Mouse (Mus musculus) forebrain, embryonic 10.5 days (tissue): Measurements from ENCODE around the gene Bmp10. TPM values are rescaled to one million over a fixed set of nuclear protein-coding genes. Genes with fewer than 3 reads are reported as not detected.

ENCODE experiments used
- DNase-seq: peaks from one replicate; pipeline ENCODE4 v3.0.0-alpha.2; 2017; ENCODE audit warnings: low spot score; ENCODE audit errors: extremely low spot score
- H3K27ac ChIP-seq: fragments of 300-500 bp; sonication (generic); 2 replicates; pipeline ENCODE4 v1.5.1; 2016; ENCODE audit warnings: mild to moderate bottlenecking
- H3K27me3 ChIP-seq: fragments of 300-500 bp; sonication (generic); 2 replicates; pipeline ENCODE4 v1.6.1; 2016; ENCODE audit warnings: mild to moderate bottlenecking; ENCODE audit not compliant: poor library complexity, severe bottlenecking
- H3K36me3 ChIP-seq: fragments of 300-500 bp; sonication (generic); replicated peaks from 2 replicates; pipeline ENCODE4 v1.6.1; 2016; ENCODE audit warnings: mild to moderate bottlenecking, moderate library complexity
- H3K4me1 ChIP-seq: fragments of 300-500 bp; sonication (generic); 2 replicates; pipeline ENCODE4 v1.6.1; 2016
- H3K4me3 ChIP-seq: fragments of 300-500 bp; sonication (generic); 2 replicates; pipeline ENCODE4 v1.5.1; 2016; ENCODE audit warnings: mild to moderate bottlenecking, moderate library complexity
- H3K9me3 ChIP-seq: fragments of 300-500 bp; sonication (generic); 2 replicates; pipeline ENCODE4 v1.6.1; 2016; ENCODE audit warnings: mild to moderate bottlenecking, moderate library complexity
- WGBS: fragments of 180-500 bp; shearing (Covaris S2); methylation state at CpG from one replicate; pipeline ENCODE4 v1.1.7; 2016; 5-methylcytosine and 5-hydroxymethylcytosine counted together
- polyA plus RNA-seq: library from polyadenylated mRNA; unstranded; fragments of >200 nt; fragmentation: Nextera tagmentation; extraction: Ambion mirVana; gene quantifications from 2 replicates; pipeline ENCODE4 v1.2.1, GENCODE M21; 2016

The Bmp10 gene
- polyA plus RNA-seq, result not detected in 2 replicates

- WGBS, result 78% methylated on average over 7 of the region's 7 CpGs
- no peaks in the 10 kb centered on the region for H3K36me3 ChIP-seq
- H3K4me1 ChIP-seq, result peaks cover 21% of the 10 kb centered on the region
- no peak for DNase-seq
- no peaks in the 10 kb centered on the region for H3K9me3 ChIP-seq
- no peaks in the 10 kb centered on the region for H3K27me3 ChIP-seq
- no peak within 1 kb of the TSS for H3K4me3 ChIP-seq
- H3K27ac ChIP-seq, result no peak within 1 kb of the TSS
Measured at GRCm38 (mm10) chr6:87428487-87429044, at the start of gene Bmp10. Gene Bmp10, plus strand, starts transcription at chr6:87428994.

- 8% methylated on average over 24 of the region's 24 CpGs for WGBS
- Histone ChIP-seq H3K27me3 (peaks cover 48% of the 10 kb centered on the region), H3K36me3 (no peaks in the 10 kb centered on the region), H3K27ac (no peak overlapping the region), H3K9me3 (no peaks in the 10 kb centered on the region), H3K4me1 (peaks cover 18% of the 10 kb centered on the region), H3K4me3 (peak overlapping the region; percentile 46)
- DNase-seq, result no peak
Measured at GRCm38 (mm10) chr6:87383926-87384691, 44.7 kb upstream of the Bmp10 start.

GRCm38 (mm10) chr6:87384761-87385160, 44.0 kb upstream of the Bmp10 start:
- Histone ChIP-seq H3K4me1 (peaks cover 24% of the 10 kb centered on the region), H3K4me3 (no peak overlapping the region), H3K9me3 (no peaks in the 10 kb centered on the region), H3K27ac (no peak overlapping the region), H3K27me3 (peaks cover 48% of the 10 kb centered on the region), H3K36me3 (no peaks in the 10 kb centered on the region)
- 60% methylated on average over 6 of the region's 6 CpGs for WGBS
- no peak for DNase-seq

GRCm38 (mm10) chr6:87386203-87386602, 42.6 kb upstream of the Bmp10 start:
- H3K4me1 ChIP-seq, result peaks cover 25% of the 10 kb centered on the region
- no peaks in the 10 kb centered on the region for H3K9me3 ChIP-seq
- H3K27me3 ChIP-seq, result peaks cover 48% of the 10 kb centered on the region
- DNase-seq, result peak; percentile 58
- H3K4me3 ChIP-seq, result no peak overlapping the region
- 20% methylated on average over 7 of the region's 7 CpGs for WGBS
- no peak overlapping the region for H3K27ac ChIP-seq
- no peaks in the 10 kb centered on the region for H3K36me3 ChIP-seq

- Histone ChIP-seq H3K4me1 (peaks cover 25% of the 10 kb centered on the region), H3K27me3 (peaks cover 48% of the 10 kb centered on the region), H3K27ac (no peak overlapping the region), H3K9me3 (no peaks in the 10 kb centered on the region), H3K4me3 (no peak overlapping the region), H3K36me3 (no peaks in the 10 kb centered on the region)
- DNase-seq, result no peak
- WGBS, result 87% methylated on average over 10 of the region's 10 CpGs
Measured at GRCm38 (mm10) chr6:87386681-87387080, 42.1 kb upstream of the Bmp10 start.

- H3K27me3 ChIP-seq, result peaks cover 31% of the 10 kb centered on the region
- peaks cover 29% of the 10 kb centered on the region for H3K4me1 ChIP-seq
- no peak within 1 kb of the TSS for H3K27ac ChIP-seq
- no peak for DNase-seq
- H3K36me3 ChIP-seq, result no peaks in the 10 kb centered on the region
- no peaks in the 10 kb centered on the region for H3K9me3 ChIP-seq
- WGBS, result 73% methylated on average over 7 of the region's 7 CpGs
- no peak within 1 kb of the TSS for H3K4me3 ChIP-seq
Measured at GRCm38 (mm10) chr6:87388877-87389276, 39.9 kb upstream of the Bmp10 start, which contains the start of gene Gkn3. Gene Gkn3, minus strand, starts transcription at chr6:87388935.

GRCm38 (mm10) chr6:87389455-87389989, 39.3 kb upstream of the Bmp10 start:
- no peak overlapping the region for H3K27ac ChIP-seq
- H3K27me3 ChIP-seq, result peaks cover 28% of the 10 kb centered on the region
- 39% methylated on average over 5 of the region's 5 CpGs for WGBS
- peaks cover 24% of the 10 kb centered on the region for H3K4me1 ChIP-seq
- no peaks in the 10 kb centered on the region for H3K36me3 ChIP-seq
- no peak for DNase-seq
- H3K4me3 ChIP-seq, result no peak overlapping the region
- H3K9me3 ChIP-seq, result no peaks in the 10 kb centered on the region

GRCm38 (mm10) chr6:87393466-87394205, 35.2 kb upstream of the Bmp10 start:
- H3K4me3 ChIP-seq, result no peak overlapping the region
- no peak overlapping the region for H3K27ac ChIP-seq
- H3K36me3 ChIP-seq, result no peaks in the 10 kb centered on the region
- no peak for DNase-seq
- H3K9me3 ChIP-seq, result no peaks in the 10 kb centered on the region
- peaks cover 18% of the 10 kb centered on the region for H3K4me1 ChIP-seq
- WGBS, result 84% methylated on average over 8 of the region's 8 CpGs
- no peaks in the 10 kb centered on the region for H3K27me3 ChIP-seq

- no peaks in the 10 kb centered on the region for H3K36me3 ChIP-seq
- H3K4me1 ChIP-seq, result peaks cover 7% of the 10 kb centered on the region
- no peaks in the 10 kb centered on the region for H3K27me3 ChIP-seq
- no peaks in the 10 kb centered on the region for H3K9me3 ChIP-seq
- H3K4me3 ChIP-seq, result no peak overlapping the region
- WGBS, result 89% methylated on average over 9 of the region's 9 CpGs
- DNase-seq, result no peak
- H3K27ac ChIP-seq, result no peak overlapping the region
Measured at GRCm38 (mm10) chr6:87394783-87395182, 34.0 kb upstream of the Bmp10 start.

- H3K36me3 ChIP-seq, result no peaks in the 10 kb centered on the region
- peak; percentile 75 for DNase-seq
- no peak overlapping the region for H3K4me3 ChIP-seq
- H3K27ac ChIP-seq, result no peak overlapping the region
- H3K27me3 ChIP-seq, result no peaks in the 10 kb centered on the region
- H3K9me3 ChIP-seq, result no peaks in the 10 kb centered on the region
- WGBS, result 2% methylated on average over 5 of the region's 5 CpGs
- H3K4me1 ChIP-seq, result no peaks in the 10 kb centered on the region
Measured at GRCm38 (mm10) chr6:87399137-87399536, 29.7 kb upstream of the Bmp10 start.

GRCm38 (mm10) chr6:87399886-87400566, 28.8 kb upstream of the Bmp10 start:
- H3K9me3 ChIP-seq, result no peaks in the 10 kb centered on the region
- no peaks in the 10 kb centered on the region for H3K4me1 ChIP-seq
- no peak overlapping the region for H3K4me3 ChIP-seq
- DNase-seq, result no peak
- WGBS, result 80% methylated on average over 4 of the region's 4 CpGs
- no peaks in the 10 kb centered on the region for H3K36me3 ChIP-seq
- H3K27ac ChIP-seq, result no peak overlapping the region
- H3K27me3 ChIP-seq, result no peaks in the 10 kb centered on the region

- no peaks in the 10 kb centered on the region for H3K27me3 ChIP-seq
- no peaks in the 10 kb centered on the region for H3K9me3 ChIP-seq
- no peaks in the 10 kb centered on the region for H3K4me1 ChIP-seq
- no peak overlapping the region for H3K27ac ChIP-seq
- H3K4me3 ChIP-seq, result no peak overlapping the region
- DNase-seq, result no peak
- no peaks in the 10 kb centered on the region for H3K36me3 ChIP-seq
- 84% methylated on average over 6 of the region's 6 CpGs for WGBS
Measured at GRCm38 (mm10) chr6:87401456-87401855, 27.3 kb upstream of the Bmp10 start.
